Comparison of ENCODE assay signal across 8 mouse cellular contexts in genomic region chr12:106955778-106956177, GRCm38 (mm10).
DNase-seq lines count a peak whose midpoint lies in the region; ATAC-seq lines count a peak whose summit lies in the region.

No protein-coding gene starts in this region.

- H3K4me3 ChIP-seq in limb, embryonic 15.5 days, result no peak overlapping the region

- H3K27me3 ChIP-seq in limb, embryonic 15.5 days, result no peaks in the 10 kb centered on the region

- 29% methylated on average over 12 of the region's 12 CpGs for WGBS in limb, embryonic 15.5 days

- peak overlapping the region; percentile 18; the same call in 1 of the 2 replicates for H3K27ac ChIP-seq in limb, embryonic 15.5 days

- peak; percentile 2 for DNase-seq in gastrocnemius, adult 18-20 months (ENCODE audit: low spot score)
- no peak for DNase-seq in gastrocnemius, adult 8-10 months (ENCODE audit: low spot score in 2 of 2)
- peak; percentile 71 for DNase-seq in brain, embryonic 18.5 days (ENCODE audit: low read depth, low spot score)
- peak; percentile 21 to 54 for DNase-seq in gastrocnemius, postnatal 4 days (ENCODE audit: low spot score in 2 of 2)
- DNase-seq in kidney, postnatal 14 days, result peak; percentile 68
- DNase-seq in right cerebral cortex, adult 18-20 months, result peak; percentile 62
- no peak for DNase-seq in embryo, embryonic 10 days (ENCODE audit: low spot score)

- H3K36me3 ChIP-seq in limb, embryonic 15.5 days, result no peaks in the 10 kb centered on the region

- H3K9ac ChIP-seq in limb, embryonic 15.5 days, result no peak overlapping the region

- peaks cover 13% of the 10 kb centered on the region for H3K4me1 ChIP-seq in limb, embryonic 15.5 days

- no peak overlapping the region for H3K4me2 ChIP-seq in limb, embryonic 15.5 days

- ATAC-seq in limb, embryonic 15.5 days (ENCODE audit: insufficient number of reproducible peaks, low FRiP score, low TSS enrichment, low read depth), result peak; percentile 50

- no peaks in the 10 kb centered on the region for H3K9me3 ChIP-seq in limb, embryonic 15.5 days

Comparison
In these comparisons a context has a peak if more than half of its experiments do, and no peak if none do; other contexts are left out.
1. DNase-seq: peak in gastrocnemius, adult 18-20 months (single experiment), brain, embryonic 18.5 days (single experiment), gastrocnemius, postnatal 4 days (2 of 2), kidney, postnatal 14 days (single experiment) and right cerebral cortex, adult 18-20 months (single experiment); none in gastrocnemius, adult 8-10 months (0 of 2) and embryo, embryonic 10 days (single experiment).